Mouse (Mus musculus) c-Kit-positive CD71-negative TER-119-negative erythroid progenitor cells, embryonic 14.5 days (primary cell): ENCODE results near the gene Ctdspl2.
"Not testable (repeated sequence)": the region's sequence is repeated elsewhere in the genome, so short reads cannot be mapped to it uniquely, and the experiment has no call there.

Experiments
- DNase-seq: peaks from one replicate; pipeline ENCODE4 v3.0.0-alpha.2; 2013; ENCODE audit warnings: low read depth

Gene Ctdspl2

DNA sequence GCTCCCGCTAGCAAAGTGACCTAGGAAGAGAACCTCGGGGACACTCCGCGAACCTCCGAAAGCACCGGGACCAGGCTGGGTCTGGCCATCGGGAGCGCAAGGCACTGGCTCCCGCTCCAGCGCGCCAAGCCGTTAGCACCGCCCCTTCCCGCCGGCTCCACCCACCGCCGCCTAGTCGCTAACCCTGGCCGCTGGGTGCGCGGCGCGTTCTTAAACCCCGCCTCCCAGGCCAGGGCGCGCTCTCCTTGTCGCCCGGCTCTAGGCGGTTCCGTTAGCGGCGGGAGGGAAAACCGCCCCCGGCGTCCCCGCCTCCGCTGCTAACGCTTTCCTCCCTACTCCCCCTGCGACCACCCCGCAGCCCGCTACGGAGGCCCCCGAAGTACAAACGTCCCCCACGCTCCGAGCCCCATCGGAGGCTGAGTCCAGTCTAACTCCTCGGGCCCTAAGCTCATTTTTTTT, at the start of gene Ctdspl2, which contains the start of gene Mageb3:
Ctdspl2 (plus strand) TSS at position 237 of the 459 bp plus-strand sequence.
Mageb3 (minus strand) TSS at position 328 of the 459 bp plus-strand sequence.
- peak; percentile 87 for DNase-seq

- no peak for DNase-seq
Observed at GRCm38 (mm10) chr2:121909975-121910374, 45.8 kb upstream of the Ctdspl2 start.

DNA sequence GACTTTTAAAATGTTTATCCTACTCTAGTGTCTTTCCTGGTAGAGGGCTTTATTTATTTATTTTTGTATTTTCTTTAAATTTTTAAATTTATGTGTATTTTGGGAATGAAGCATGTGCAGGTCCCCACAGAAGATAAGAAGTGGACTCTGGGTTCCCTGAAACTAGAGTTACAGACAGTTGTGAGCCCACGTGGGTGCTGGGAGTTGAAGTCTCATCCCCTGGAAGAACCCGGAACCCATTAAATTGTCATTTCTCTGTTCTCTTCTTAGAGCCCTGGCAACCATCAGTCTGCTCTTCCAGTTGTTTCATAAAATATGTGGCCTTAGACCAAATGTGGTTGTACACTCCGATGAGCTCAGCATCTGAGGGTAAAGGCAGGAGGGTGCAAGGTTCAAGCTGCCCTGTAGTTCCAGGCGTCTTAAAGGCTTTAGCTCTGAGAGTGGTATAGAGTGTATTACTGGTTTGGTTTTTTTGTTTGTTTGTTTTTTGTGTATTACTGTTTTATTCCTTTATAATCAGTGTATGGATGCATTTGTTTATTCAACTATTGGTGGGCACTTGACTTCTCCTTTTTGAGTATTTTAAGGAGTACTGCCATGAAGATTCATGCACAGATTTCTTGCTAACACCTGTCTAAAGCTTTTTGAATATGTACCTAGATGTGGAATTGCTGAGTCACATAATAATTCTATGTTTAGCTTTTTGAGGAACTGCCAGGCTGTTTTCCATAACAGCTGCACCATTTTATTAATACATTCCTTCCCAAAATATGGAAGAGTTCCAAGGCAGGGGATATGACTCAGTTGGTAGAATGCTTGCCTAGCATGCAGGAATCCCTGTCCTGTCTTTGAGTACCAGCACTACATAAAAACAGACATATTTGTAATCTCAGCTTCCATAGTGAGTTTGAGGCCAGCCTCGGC, 39.5 kb upstream of the Ctdspl2 start:
- no peak for DNase-seq

DNA sequence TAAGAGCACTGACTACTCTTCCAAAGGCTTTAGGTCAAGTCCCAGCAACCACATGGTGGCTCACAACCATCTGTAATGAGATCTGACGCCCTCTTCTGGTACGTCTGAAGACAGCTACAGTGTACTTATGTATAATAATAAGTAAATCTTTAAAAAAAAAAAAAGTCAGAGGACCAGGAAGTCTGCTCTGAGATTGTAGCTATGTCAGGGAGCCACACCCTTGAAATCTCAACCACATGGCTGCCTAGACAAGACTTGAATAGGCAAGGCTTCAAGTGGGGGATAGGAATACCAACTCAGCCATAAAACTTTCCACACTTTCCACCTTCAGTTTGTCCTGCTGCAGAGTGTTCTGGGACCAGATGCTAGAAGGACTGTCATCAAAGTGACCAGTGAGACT, 18.2 kb upstream of the Ctdspl2 start:
- not testable (repeated sequence) for DNase-seq

DNA sequence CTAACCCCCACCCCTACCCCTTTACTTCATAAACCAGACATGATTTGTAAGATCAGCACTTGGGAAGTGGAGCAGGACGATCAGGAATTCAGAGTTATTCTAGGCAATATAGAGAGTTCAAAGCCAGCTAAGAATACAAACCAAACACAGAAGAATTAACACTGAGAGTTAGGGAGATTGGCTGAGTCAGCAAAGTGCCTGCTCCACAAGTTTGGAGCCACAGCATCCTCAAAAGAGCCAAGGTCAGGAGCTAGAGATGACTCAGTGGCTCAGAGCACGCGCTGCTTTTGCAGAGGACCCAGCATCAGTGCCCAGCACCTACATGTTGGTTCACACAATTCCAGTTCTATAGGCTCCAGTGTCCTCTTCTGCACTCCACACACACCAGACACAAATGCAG, 12.4 kb upstream of the Ctdspl2 start:
- no peak for DNase-seq

- peak; percentile 20 for DNase-seq
Observed at GRCm38 (mm10) chr2:121954971-121955656, 687 bp upstream of the Ctdspl2 start.

GRCm38 (mm10) chr2:121956224-121957018, 620 bp downstream of the Ctdspl2 start:
- DNase-seq, result peak; percentile 89

GRCm38 (mm10) chr2:121957216-121957792, 1.5 kb downstream of the Ctdspl2 start:
- no peak for DNase-seq

DNA sequence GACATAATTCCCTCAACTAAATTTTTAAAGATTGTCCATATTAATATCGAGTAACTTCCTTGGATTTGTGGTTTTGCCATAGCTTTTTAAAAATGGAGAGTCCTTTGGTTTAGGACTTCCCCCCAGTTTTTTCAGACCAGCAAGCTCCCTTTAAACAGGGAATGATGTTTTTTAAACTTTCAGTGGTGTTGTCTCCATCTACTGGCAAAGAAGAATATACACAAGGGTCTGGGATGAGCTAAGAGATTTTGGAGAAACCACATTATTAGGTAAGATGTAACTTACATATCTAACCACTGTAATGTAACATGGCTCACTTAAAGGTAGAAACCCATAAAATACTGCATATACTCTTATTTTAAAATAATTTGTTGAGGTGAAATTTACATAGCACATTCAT, 39.9 kb downstream of the Ctdspl2 start:
- DNase-seq, result no peak

- DNase-seq, result no peak
Observed at GRCm38 (mm10) chr2:122008832-122009231, 53.0 kb downstream of the Ctdspl2 start.

GRCm38 (mm10) chr2:122011441-122011840, 55.6 kb downstream of the Ctdspl2 start:
- DNase-seq, result no peak

GRCm38 (mm10) chr2:122018705-122019104, 62.9 kb downstream of the Ctdspl2 start:
- DNase-seq, result no peak

DNA sequence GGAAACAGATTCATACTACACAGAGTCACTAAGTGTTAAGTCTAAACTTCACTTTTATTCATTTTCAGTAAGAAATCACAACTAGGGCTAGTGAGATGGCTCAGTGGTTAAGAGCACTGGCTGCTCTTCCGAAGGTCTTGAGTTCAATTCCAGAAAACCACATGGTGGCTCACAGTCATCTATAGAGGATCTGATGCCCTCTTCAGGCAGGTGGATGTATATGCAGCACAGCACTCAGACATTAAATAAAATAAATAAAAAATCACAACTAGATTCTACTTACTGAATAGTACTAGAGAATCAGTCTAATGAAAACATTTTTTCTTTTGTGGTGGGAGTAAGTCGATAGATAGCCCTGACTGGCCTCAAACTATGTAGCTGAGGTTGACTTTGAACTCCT, 66.5 kb downstream of the Ctdspl2 start:
- DNase-seq, result no peak

GRCm38 (mm10) chr2:122027091-122027490, 71.3 kb downstream of the Ctdspl2 start:
- DNase-seq, result not testable (repeated sequence)

DNA sequence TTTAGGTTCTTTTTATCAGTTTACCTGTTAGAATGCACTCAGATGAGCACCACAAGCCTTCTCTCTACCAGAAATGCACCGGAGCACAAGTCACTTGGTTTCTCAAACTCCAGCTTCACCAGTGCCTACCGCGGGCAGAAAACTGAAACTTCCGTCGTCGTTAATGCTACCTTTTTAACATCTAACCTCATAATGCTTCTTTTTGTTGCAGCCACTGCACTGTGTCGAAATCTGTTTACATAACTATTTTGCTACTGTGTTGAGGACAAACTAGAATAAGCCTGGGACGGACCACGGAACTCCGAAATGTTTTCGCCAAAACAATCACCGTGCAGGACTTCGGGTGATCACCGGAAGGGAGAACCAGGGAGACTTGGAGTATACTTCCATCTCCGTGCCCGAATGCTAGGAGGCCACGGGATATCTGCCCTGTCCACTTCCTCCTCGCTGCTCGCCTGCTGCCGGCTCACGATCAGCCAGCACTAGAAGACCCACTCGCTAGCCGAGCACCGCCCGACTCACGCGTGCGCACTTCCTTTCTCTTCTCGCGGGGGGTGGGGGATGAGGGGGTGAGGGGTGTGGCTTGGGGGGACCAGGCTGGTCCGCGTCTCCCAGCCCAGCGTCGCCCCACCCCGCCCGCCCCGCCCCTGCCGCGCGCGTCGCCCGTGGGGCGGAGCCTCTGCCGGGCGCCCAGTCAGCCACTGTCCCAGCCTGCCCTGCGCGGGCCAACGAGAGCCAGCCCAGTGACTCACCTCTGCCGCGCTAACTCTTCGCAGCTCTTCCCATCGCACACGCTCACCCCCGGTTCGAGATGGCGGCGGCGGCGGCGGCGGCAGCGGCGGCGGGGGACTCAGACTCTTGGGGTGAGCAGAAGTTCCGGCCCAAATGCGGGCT, 72.3 kb downstream of the Ctdspl2 start, which contains the start of gene Eif3j1:
Eif3j1 (plus strand) TSS at position 685 of the 894 bp plus-strand sequence.
- DNase-seq, result peak; percentile 70

DNA sequence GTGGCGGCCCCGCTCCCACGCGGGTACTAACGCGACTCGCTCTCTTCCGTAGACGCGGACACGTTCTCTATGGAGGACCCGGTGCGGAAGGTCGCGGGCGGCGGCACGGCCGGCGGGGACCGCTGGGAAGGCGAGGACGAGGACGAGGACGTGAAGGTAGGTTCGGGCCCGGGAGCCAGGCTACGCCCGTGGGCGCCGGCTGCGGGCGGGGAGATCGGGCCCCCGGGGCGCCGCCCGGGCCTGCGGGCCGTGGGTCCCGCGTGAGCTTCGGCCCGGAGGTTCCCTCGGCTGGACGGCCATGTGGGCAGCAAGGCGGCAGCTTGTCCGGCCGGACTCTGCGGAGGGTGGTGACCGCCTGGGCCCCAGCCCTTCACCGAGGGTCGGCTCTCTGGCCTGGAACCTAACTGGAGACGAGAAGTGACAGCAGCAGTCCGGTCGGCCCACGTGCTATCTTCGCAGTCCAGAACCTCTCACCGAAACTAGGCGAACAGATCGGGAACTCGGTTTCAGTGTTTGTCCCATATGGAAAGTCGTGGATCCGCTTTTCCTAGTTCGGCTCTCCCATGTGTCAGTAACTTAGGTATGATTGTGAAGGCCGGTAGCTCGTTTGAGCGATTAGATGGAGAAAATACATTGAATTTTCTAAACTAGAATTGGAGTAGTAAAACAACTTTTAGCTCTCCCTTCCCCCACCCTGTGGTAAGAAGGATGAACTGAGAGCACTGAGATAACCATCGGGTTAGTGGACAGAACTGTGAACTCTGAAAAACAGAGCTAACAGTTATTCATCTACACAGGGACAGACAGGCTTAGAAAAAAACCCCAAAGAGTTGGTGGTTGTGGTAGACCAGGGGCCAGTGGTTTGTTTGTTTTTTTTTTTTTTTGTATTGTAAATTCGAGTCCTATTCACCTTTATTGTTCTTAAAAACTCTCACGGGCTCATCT, 73.2 kb downstream of the Ctdspl2 start:
- DNase-seq, result no peak

- no peak for DNase-seq
Observed at GRCm38 (mm10) chr2:122031970-122032369, 76.2 kb downstream of the Ctdspl2 start.

- DNase-seq, result no peak
Observed at GRCm38 (mm10) chr2:122036064-122036463, 80.3 kb downstream of the Ctdspl2 start.

- no peak for DNase-seq
Observed at GRCm38 (mm10) chr2:122043926-122044325, 88.1 kb downstream of the Ctdspl2 start.
